Mouse (Mus musculus) stomach, postnatal 0 days (tissue): ENCODE data around the gene Mgarp.

Experiments
- CTCF ChIP-seq: IDR thresholded peaks from 2 replicates; pipeline ENCODE4 v1.5.1; 2016; ENCODE audit warnings: antibody characterized with exemption, low read depth, mild to moderate bottlenecking, moderate library complexity
- EP300 ChIP-seq: optimal IDR thresholded peaks from 2 replicates; pipeline ENCODE3; 2016; ENCODE audit warnings: antibody characterized with exemption

DNA sequence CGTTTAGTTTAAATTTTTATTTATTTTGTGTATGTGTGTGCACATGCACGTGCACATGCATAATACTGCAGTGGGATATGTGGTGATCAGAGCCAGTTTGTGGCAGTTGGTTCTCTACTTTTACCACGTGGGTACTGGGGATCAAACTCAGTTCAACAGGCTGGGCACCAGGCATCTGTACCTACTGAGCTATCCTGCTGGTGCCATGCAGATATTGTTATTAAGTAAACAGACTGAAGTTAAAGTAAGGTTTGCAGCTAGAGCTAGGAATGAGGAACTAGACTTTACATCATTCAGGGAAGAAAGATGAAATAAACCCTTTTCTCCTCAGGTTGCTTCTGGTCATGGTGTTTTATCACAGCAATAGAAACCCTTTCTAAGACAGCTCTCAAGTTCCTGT is 25.4 kb upstream of the Mgarp start:
- no peak for TF ChIP-seq CTCF
- TF ChIP-seq EP300 = no peak
